Mouse (Mus musculus): Measurements from ENCODE around the gene Krt28.

Krt28 gene

GRCm38 (mm10) chr11:99364412-99364811, 10.3 kb downstream of the Krt28 start:
- peak; percentile 72 for DNase-seq

DNA sequence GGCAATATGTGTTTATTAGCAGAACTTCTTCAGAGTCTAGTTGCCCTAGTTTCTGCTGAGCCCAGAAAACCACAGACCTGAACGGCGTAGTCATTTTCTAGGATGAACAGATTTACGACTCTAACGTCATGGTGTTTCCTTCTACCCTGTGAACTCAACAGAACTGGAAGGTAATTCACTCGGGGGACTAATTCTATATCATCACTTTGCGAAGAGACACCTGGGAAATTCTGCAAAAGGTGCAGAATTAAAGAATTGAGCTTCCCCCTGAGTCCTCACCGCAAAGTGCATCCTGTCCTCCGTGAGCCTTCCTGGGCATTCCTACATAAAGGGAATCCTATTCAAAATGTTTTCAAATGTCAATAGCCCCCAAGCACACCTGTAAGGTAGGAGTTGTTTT, 13.3 kb downstream of the Krt28 start:
- peak; percentile 53 for DNase-seq

DNA sequence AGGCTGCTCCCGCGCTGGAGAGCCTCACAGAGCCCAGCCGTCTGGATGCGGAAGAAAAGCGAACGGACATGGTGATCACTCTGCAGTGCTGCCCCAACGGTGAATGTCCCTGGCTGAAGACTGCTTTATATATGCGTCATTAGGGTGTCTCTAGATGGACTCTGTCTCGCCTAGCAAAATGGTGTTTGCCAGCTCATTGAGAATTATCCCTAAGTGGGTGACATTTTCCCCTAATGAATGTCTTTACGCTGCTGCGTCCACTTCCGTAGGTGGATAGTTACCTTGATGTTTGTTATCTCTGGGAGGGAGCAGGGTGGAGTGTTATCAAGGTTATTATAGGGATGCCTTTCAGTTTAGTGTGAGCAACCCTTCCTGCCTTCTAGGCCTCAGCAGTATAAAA, 23.7 kb downstream of the Krt28 start, which contains the start of gene Krt27:
TSS of gene Krt27 (minus strand) at position 101 of the 400 bp plus-strand sequence.
- DNase-seq = peak; percentile 71

DNA sequence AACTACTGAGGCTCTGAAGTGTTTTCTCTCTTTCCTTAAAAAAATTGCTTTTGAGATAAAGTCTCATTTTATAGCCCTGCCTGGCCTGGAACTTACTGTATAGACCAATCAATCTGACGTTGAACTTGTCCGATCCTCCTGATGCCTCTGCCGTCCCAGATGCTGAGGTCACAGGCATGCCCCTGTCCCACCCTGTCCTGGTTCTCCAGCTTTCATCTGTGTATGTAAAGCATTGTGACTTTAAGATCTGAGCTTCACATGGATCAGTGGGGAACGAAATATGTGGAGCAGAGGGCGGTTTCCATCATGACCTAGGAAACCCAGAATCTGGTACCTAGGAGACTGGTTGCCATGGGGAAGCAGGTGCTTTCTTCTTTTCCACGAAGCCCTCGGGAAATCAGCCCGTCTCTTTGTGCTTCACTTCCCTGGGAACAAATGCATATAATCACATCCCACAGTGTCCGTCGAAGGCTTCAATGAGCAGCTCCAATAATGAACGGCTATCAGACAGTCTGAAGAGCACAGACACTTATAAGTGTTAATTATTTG, 35.3 kb downstream of the Krt28 start:
- peak; percentile 60 for DNase-seq

GRCm38 (mm10) chr11:99337866-99338265, 36.8 kb downstream of the Krt28 start, which contains the start of gene Krt26:
Gene Krt26 (minus strand): TSS chr11:99337966.
- no peak for DNase-seq

GRCm38 (mm10) chr11:99333426-99333825, 41.3 kb downstream of the Krt28 start:
- peak; percentile 41 for DNase-seq

GRCm38 (mm10) chr11:99329655-99330054, 45.0 kb downstream of the Krt28 start:
- DNase-seq = peak; percentile 23

DNA sequence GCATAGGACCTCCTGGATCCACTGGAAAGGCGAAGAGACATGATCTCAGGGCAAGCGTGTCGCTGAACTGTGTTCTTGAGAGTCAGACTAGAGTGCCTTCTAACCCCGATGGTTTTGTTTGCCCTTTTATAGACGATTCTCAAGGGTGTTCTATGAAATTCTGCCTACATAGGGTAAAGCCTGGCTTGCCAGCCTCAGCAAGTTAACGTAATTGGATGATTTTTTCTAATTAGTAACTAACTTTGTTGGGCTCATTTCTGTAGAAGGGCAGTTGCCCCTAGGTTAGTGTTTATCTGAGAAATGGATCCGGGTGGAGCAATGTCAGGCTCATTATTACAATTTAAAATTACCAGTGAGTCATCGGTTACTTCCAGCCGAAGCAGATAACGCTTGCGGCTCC, 51.9 kb downstream of the Krt28 start, which contains the start of gene Krt25:
TSS of gene Krt25 (minus strand) at position 101 of the 400 bp plus-strand sequence.
- no peak for DNase-seq

DNA sequence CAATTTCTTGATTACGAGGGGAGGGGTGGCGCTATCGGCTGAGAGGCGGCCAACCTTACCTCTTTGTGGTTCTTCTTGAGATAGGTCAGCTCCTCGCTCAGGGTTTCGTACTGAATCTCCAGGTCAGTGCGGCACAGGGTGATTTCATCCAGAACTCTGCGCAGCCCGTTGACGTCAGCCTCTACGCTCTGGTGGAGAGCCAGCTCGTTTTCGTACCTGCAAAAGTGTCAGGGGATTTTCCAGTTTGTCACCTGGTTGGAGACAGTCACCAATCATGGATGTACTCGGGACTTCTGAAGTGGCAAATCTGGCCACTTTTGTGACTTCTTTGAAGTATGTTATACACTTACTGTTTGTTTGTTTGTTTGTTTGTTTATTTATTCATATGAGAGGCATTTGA, 53.6 kb downstream of the Krt28 start:
- DNase-seq = peak; percentile 51

GRCm38 (mm10) chr11:99319127-99319526, 55.6 kb downstream of the Krt28 start:
- DNase-seq = peak; percentile 64

DNA sequence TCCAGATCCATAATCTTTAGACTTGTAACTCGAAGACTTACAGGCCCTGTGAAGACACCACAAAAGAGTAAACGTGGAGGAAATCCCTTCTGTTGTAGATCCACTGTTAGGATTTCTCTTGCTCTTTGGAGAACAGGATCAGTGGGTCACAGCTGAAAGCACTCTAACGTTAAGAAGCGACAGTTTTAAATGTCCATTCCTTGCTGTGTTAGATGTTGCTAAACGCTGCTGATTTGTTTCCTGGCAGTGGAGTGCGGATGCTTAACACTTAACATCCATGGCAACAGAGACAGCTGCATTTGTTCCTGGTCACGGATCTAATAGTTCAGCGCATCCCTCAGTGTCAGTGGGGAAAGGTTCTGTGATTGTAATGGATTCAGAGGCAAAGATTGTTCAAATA, 58.2 kb downstream of the Krt28 start:
- peak; percentile 29 for DNase-seq

Measured in heart, adult 11 months (tissue).